Comparison of ENCODE assay signal across 8 mouse cellular contexts in the genomic region with DNA sequence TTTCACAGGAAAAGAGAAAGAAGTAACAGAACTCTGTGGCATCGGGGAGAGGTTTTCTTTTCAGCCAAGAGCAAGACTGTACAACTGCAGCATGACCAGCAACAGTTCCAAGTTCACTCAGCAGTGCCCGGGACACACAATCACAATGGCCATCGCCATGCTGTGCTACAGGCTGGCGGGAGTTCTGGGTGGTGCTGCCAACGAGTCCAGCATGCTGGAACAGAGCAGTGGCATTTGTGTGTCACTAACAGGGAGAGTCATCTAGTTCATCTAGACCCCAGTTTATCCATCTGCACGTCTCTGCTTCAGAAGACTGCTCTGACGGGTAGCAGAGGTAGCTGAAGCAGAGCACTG.
DNase-seq lines count a peak whose midpoint lies in the region; ATAC-seq lines count a peak whose summit lies in the region.

No protein-coding gene starts in this region.

- DNase-seq in adrenal gland, postnatal 14 days: peak; percentile 48
- DNase-seq in adrenal gland, adult 8-10 months: no peak
- no peak for DNase-seq in lung, postnatal 36 days
- DNase-seq in embryo, embryonic 10.5 days (ENCODE audit: low spot score): no peak
- DNase-seq in spleen, adult 18-20 months: no peak

- no peaks in the 10 kb centered on the region for H3K9me3 ChIP-seq in lung, embryonic 16.5 days (ENCODE audit: control insufficient read depth, low read length)
- no peaks in the 10 kb centered on the region for H3K9me3 ChIP-seq in heart, embryonic 11.5 days (replicated peaks; ENCODE audit: control insufficient read depth, low read length)
- no peaks in the 10 kb centered on the region for H3K9me3 ChIP-seq in limb, embryonic 15.5 days

- no peaks in the 10 kb centered on the region for H3K36me3 ChIP-seq in lung, embryonic 16.5 days (ENCODE audit: control insufficient read depth, insufficient read depth, low read length)
- no peaks in the 10 kb centered on the region for H3K36me3 ChIP-seq in heart, embryonic 11.5 days (ENCODE audit: control insufficient read depth, insufficient read depth, low read length)
- H3K36me3 ChIP-seq in limb, embryonic 15.5 days: no peaks in the 10 kb centered on the region

- H3K27me3 ChIP-seq in lung, embryonic 16.5 days (ENCODE audit: control insufficient read depth, insufficient read depth, low read depth, low read length): no peaks in the 10 kb centered on the region
- H3K27me3 ChIP-seq in heart, embryonic 11.5 days (ENCODE audit: control insufficient read depth, insufficient read depth, low read length): no peaks in the 10 kb centered on the region
- no peaks in the 10 kb centered on the region for H3K27me3 ChIP-seq in limb, embryonic 15.5 days

- H3K9ac ChIP-seq in lung, embryonic 16.5 days (ENCODE audit: low read length): peak overlapping the region; percentile 27; the same call in 1 of the 2 replicates
- H3K9ac ChIP-seq in heart, embryonic 11.5 days (ENCODE audit: low read depth, low read length): 0 out of 2 replicates have a peak overlapping the region, but pooled peaks have one; percentile 1
- H3K9ac ChIP-seq in limb, embryonic 15.5 days: no peak overlapping the region

- no peak overlapping the region for H3K4me3 ChIP-seq in lung, embryonic 16.5 days (ENCODE audit: low read length)
- H3K4me3 ChIP-seq in heart, embryonic 11.5 days (ENCODE audit: low read depth, low read length): no peak overlapping the region
- H3K4me3 ChIP-seq in limb, embryonic 15.5 days: no peak overlapping the region

- H3K4me1 ChIP-seq in lung, embryonic 16.5 days (replicated peaks; ENCODE audit: control insufficient read depth, insufficient read depth, low read length): peaks cover 53% of the 10 kb centered on the region
- peaks cover 34% of the 10 kb centered on the region for H3K4me1 ChIP-seq in heart, embryonic 11.5 days (ENCODE audit: control insufficient read depth, insufficient read depth, low read length)
- peaks cover 30% of the 10 kb centered on the region for H3K4me1 ChIP-seq in limb, embryonic 15.5 days

- no peak overlapping the region for H3K4me2 ChIP-seq in lung, embryonic 16.5 days (ENCODE audit: low read depth, low read length)
- H3K4me2 ChIP-seq in heart, embryonic 11.5 days: no peak overlapping the region
- H3K4me2 ChIP-seq in limb, embryonic 15.5 days: no peak overlapping the region

- ATAC-seq in lung, embryonic 16.5 days (ENCODE audit: low read depth): no peak
- ATAC-seq in heart, embryonic 11.5 days (replicated peaks; ENCODE audit: insufficient number of reproducible peaks, low FRiP score, low TSS enrichment): no peak
- ATAC-seq in limb, embryonic 15.5 days (ENCODE audit: insufficient number of reproducible peaks, low FRiP score, low TSS enrichment, low read depth): no peak

- peak overlapping the region; percentile 85 for H3K27ac ChIP-seq in lung, embryonic 16.5 days (ENCODE audit: low read length)
- H3K27ac ChIP-seq in heart, embryonic 11.5 days (ENCODE audit: low read depth, low read length): peak overlapping the region; percentile 71; the same call in 1 of the 2 replicates
- peak overlapping the region; percentile 47; the same call in 1 of the 2 replicates for H3K27ac ChIP-seq in limb, embryonic 15.5 days

- WGBS in lung, embryonic 16.5 days: 31% methylated on average over 7 of the region's 7 CpGs
- WGBS in heart, embryonic 11.5 days (ENCODE audit: insufficient replicate concordance): 55% methylated on average over 7 of the region's 7 CpGs
- 56% methylated on average over 7 of the region's 7 CpGs for WGBS in limb, embryonic 15.5 days
